8 mouse cellular contexts compared by ENCODE assay signal in the genomic region with DNA sequence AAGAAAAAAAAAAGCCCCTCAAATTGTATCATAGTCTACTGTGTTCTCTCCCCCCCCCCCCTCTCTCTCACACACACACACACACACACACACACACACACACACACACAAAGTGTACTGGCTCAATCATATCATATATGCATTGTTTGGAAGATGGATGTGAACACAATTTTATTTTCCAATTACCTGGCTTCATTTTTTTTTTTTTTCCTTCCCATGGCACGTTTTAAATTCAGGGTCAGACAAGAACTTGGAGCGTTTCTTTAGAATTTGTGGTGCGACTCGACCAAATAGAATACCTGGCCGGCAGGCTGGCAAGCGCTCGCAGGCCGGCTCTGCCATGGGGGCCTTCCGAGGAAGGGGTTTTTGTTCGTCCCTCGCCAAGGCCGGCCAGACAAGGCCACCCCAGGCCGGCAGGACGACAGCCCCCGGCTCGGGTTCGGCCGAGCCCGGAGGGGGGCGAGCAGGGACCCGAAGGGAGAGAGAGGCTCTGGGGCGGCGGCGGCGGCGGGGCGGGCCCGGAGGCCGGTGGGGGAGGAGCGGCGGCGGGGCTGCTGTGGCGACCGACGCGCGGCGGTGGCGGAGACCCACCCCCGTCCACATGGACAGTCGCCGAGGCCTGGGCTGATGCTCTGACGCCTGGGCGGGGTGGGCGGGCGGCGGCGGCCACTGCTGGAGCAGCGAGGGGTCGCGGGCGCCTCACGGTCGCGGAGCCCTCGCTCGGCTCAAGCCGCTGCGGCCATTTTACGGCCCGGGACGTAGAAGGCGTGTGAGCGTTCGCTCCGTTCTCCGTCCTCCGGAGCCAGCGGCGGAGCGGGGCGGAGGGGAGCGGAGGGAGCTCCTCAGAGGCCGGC. TPM values are rescaled to one million over a fixed set of nuclear protein-coding genes. Genes with fewer than 3 reads are reported as not detected.
A peak's percentile ranks its signal among the peaks of the same experiment; 100 is the strongest.
DNase-seq lines count a peak whose midpoint lies in the region; ATAC-seq and TF ChIP-seq lines count a peak whose summit lies in the region.

Senp6 (plus strand) TSS at position 537 of the 854 bp plus-strand sequence.

- H3K36me3 ChIP-seq in embryonic facial prominence, embryonic 10.5 days (replicated peaks) = 0 out of 2 replicates have a peak, but pooled peaks cover 5% of the 10 kb centered on the region
- no peaks in the 10 kb centered on the region for H3K36me3 ChIP-seq in intestine, postnatal 0 days (ENCODE audit: control insufficient read depth, insufficient read depth)
- no peaks in the 10 kb centered on the region for H3K36me3 ChIP-seq in limb, embryonic 13.5 days
- no peaks in the 10 kb centered on the region for H3K36me3 ChIP-seq in midbrain, embryonic 14.5 days (ENCODE audit: control insufficient read depth, insufficient read depth, low read length)

- peak within 1 kb of the TSS; percentile 100 for H3K27ac ChIP-seq in embryonic facial prominence, embryonic 10.5 days (replicated peaks)
- H3K27ac ChIP-seq in intestine, postnatal 0 days (ENCODE audit: low read depth, low read length) = peak within 1 kb of the TSS; percentile 98
- peak within 1 kb of the TSS; percentile 100 for H3K27ac ChIP-seq in limb, embryonic 13.5 days
- peak within 1 kb of the TSS; percentile 100 for H3K27ac ChIP-seq in midbrain, embryonic 14.5 days (replicated peaks; ENCODE audit: low read depth, low read length)

- TF ChIP-seq CTCF in intestine, postnatal 0 days (IDR thresholded peaks at IDR 0.05; ENCODE audit: low read depth) = no peak

- H3K4me3 ChIP-seq in embryonic facial prominence, embryonic 10.5 days = peak within 1 kb of the TSS; percentile 97
- peak within 1 kb of the TSS; percentile 84 for H3K4me3 ChIP-seq in intestine, postnatal 0 days (ENCODE audit: low read depth, low read length)
- H3K4me3 ChIP-seq in limb, embryonic 13.5 days = peak within 1 kb of the TSS; percentile 90
- H3K4me3 ChIP-seq in midbrain, embryonic 14.5 days (replicated peaks; ENCODE audit: low read depth, low read length) = peak within 1 kb of the TSS; percentile 91

- DNase-seq in right cerebral cortex, adult 18-20 months = peak; percentile 62
- no peak for DNase-seq in right cerebral cortex, postnatal 25 days
- peak; percentile 91 for DNase-seq in embryonic facial prominence, embryonic 10.5 days (ENCODE audit: low spot score)
- peak; percentile 87 for DNase-seq in midbrain, embryonic 14.5 days
- peak; percentile 54 to 63 for DNase-seq in spleen, postnatal 14 days (ENCODE audit: low spot score in 2 of 2)

- peak within 1 kb of the TSS; percentile 72 for H3K4me2 ChIP-seq in intestine, postnatal 0 days (replicated peaks; ENCODE audit: low read depth)
- peak within 1 kb of the TSS; percentile 67 for H3K4me2 ChIP-seq in limb, embryonic 13.5 days (replicated peaks)
- H3K4me2 ChIP-seq in midbrain, embryonic 14.5 days (ENCODE audit: low read length) = peak within 1 kb of the TSS; percentile 64

- WGBS in embryonic facial prominence, embryonic 10.5 days = under 1% methylated on average over 73 of the region's 74 CpGs
- WGBS in intestine, postnatal 0 days = under 1% methylated on average over 54 of the region's 74 CpGs
- under 1% methylated on average over 47 of the region's 74 CpGs for WGBS in limb, embryonic 13.5 days
- whole genome bisulfite sequencing in midbrain, embryonic 14.5 days = under 1% methylated on average over 70 of the region's 74 CpGs

- peaks cover 18% of the 10 kb centered on the region for H3K4me1 ChIP-seq in embryonic facial prominence, embryonic 10.5 days
- H3K4me1 ChIP-seq in intestine, postnatal 0 days (replicated peaks; ENCODE audit: control insufficient read depth, insufficient read depth, low read length) = no peaks in the 10 kb centered on the region
- peaks cover 26% of the 10 kb centered on the region for H3K4me1 ChIP-seq in limb, embryonic 13.5 days
- peaks cover 22% of the 10 kb centered on the region for H3K4me1 ChIP-seq in midbrain, embryonic 14.5 days (ENCODE audit: control insufficient read depth, insufficient read depth, low read length)

- ATAC-seq in granulocyte monocyte progenitor cell, adult 5-6 weeks (replicated peaks; ENCODE audit: poor library complexity, severe bottlenecking) = peak; percentile 71
- peak; percentile 70 for ATAC-seq in intestine, postnatal 0 days
- peak; percentile 91 for ATAC-seq in limb, embryonic 13.5 days (ENCODE audit: low FRiP score, low read depth)
- ATAC-seq in midbrain, embryonic 14.5 days (ENCODE audit: low FRiP score, low TSS enrichment) = peak; percentile 89

- H3K9ac ChIP-seq in intestine, postnatal 0 days (ENCODE audit: low read depth, low read length) = peak within 1 kb of the TSS; percentile 99
- peak within 1 kb of the TSS; percentile 99 for H3K9ac ChIP-seq in limb, embryonic 13.5 days
- H3K9ac ChIP-seq in midbrain, embryonic 14.5 days (replicated peaks; ENCODE audit: low read length) = peak within 1 kb of the TSS; percentile 100

- H3K27me3 ChIP-seq in embryonic facial prominence, embryonic 10.5 days (replicated peaks; ENCODE audit: low read depth, poor library complexity, severe bottlenecking) = no peaks in the 10 kb centered on the region
- no peaks in the 10 kb centered on the region for H3K27me3 ChIP-seq in intestine, postnatal 0 days (replicated peaks; ENCODE audit: control insufficient read depth, insufficient read depth, low read length)
- H3K27me3 ChIP-seq in limb, embryonic 13.5 days = no peaks in the 10 kb centered on the region
- no peaks in the 10 kb centered on the region for H3K27me3 ChIP-seq in midbrain, embryonic 14.5 days (ENCODE audit: control insufficient read depth, insufficient read depth, low read length)

- H3K9me3 ChIP-seq in embryonic facial prominence, embryonic 10.5 days = peaks cover 12% of the 10 kb centered on the region; the same call in 1 of the 2 replicates
- H3K9me3 ChIP-seq in intestine, postnatal 0 days (ENCODE audit: control insufficient read depth) = no peaks in the 10 kb centered on the region
- H3K9me3 ChIP-seq in limb, embryonic 13.5 days = 0 out of 2 replicates have a peak, but pooled peaks cover 8% of the 10 kb centered on the region
- no peaks in the 10 kb centered on the region for H3K9me3 ChIP-seq in midbrain, embryonic 14.5 days (ENCODE audit: control insufficient read depth, low read length)

RNA-seq across cellular contexts. Expression of gene Senp6, which starts in this region (rescaled TPM):
- polyA plus RNA-seq in embryonic facial prominence, embryonic 10.5 days (2016; fragmentation: Nextera tagmentation; extraction: Ambion mirVana) = 50.9 and 55.3 TPM in 2 replicates
- total RNA-seq in granulocyte monocyte progenitor cell, adult 5-6 weeks (2014; fragmentation: Nextera tagmentation) = 111 and 149 TPM in 2 replicates
- total RNA-seq in granulocyte monocyte progenitor cell, adult 5-6 weeks (2017) = 152 and 186 TPM in 2 replicates
- 31.9 and 37.5 TPM in 2 replicates for polyA plus RNA-seq in intestine, postnatal 0 days (2015; fragmentation: Nextera tagmentation; extraction: Ambion mirVana)
- polyA plus RNA-seq in limb, embryonic 13.5 days (2015; fragmentation: Nextera tagmentation; extraction: Ambion mirVana) = 57.8 and 60.2 TPM in 2 replicates
- polyA plus RNA-seq in midbrain, embryonic 14.5 days (2014; fragmentation: Nextera tagmentation; extraction: Ambion mirVana) = 64.4 and 73.4 TPM in 2 replicates
